Mouse (Mus musculus) cerebellum, adult 9-11 months (tissue): ENCODE data around the gene Fnbp1.

Experiments used
- DNase-seq: peaks from one replicate; pipeline ENCODE4 v3.0.0; 2022

The Fnbp1 gene

GRCm38 (mm10) chr2:31147054-31147453 is 5.2 kb upstream of the Fnbp1 start:
- no peak for DNase-seq

- DNase-seq, result no peak
Measured at GRCm38 (mm10) chr2:31144901-31145300, 3.1 kb upstream of the Fnbp1 start.

GRCm38 (mm10) chr2:31143768-31144695 is 2.2 kb upstream of the Fnbp1 start:
- DNase-seq, result no peak

GRCm38 (mm10) chr2:31143326-31143725 is 1.5 kb upstream of the Fnbp1 start:
- DNase-seq, result no peak

GRCm38 (mm10) chr2:31142505-31142904 is 697 bp upstream of the Fnbp1 start:
- no peak for DNase-seq

- peak; percentile 78 for DNase-seq
Measured at GRCm38 (mm10) chr2:31141074-31141866, 538 bp downstream of the Fnbp1 start.

- no peak for DNase-seq
Measured at GRCm38 (mm10) chr2:31140772-31141073, 1.1 kb downstream of the Fnbp1 start.

GRCm38 (mm10) chr2:31139991-31140771 is 1.6 kb downstream of the Fnbp1 start:
- peak; percentile 34 for DNase-seq

- DNase-seq, result peak; percentile 54
Measured at GRCm38 (mm10) chr2:31139174-31139632, 2.6 kb downstream of the Fnbp1 start.

GRCm38 (mm10) chr2:31137018-31137590 is 4.7 kb downstream of the Fnbp1 start:
- peak; percentile 31 for DNase-seq

GRCm38 (mm10) chr2:31136338-31136737 is 5.5 kb downstream of the Fnbp1 start:
- peak; percentile 21 for DNase-seq

GRCm38 (mm10) chr2:31135512-31135931 is 6.3 kb downstream of the Fnbp1 start:
- peak; percentile 59 for DNase-seq

GRCm38 (mm10) chr2:31133981-31134380 is 7.8 kb downstream of the Fnbp1 start:
- DNase-seq, result peak; percentile 23

- peak; percentile 70 for DNase-seq
Measured at GRCm38 (mm10) chr2:31132682-31133081, 9.1 kb downstream of the Fnbp1 start.

- DNase-seq, result no peak
Measured at GRCm38 (mm10) chr2:31130815-31131299, 11.0 kb downstream of the Fnbp1 start.

GRCm38 (mm10) chr2:31129742-31130518 is 11.9 kb downstream of the Fnbp1 start:
- DNase-seq, result no peak

GRCm38 (mm10) chr2:31127899-31128298 is 13.9 kb downstream of the Fnbp1 start:
- DNase-seq, result no peak

- no peak for DNase-seq
Measured at GRCm38 (mm10) chr2:31127219-31127618, 14.6 kb downstream of the Fnbp1 start.

- DNase-seq, result no peak
Measured at GRCm38 (mm10) chr2:31126048-31126447, 15.8 kb downstream of the Fnbp1 start.

GRCm38 (mm10) chr2:31125156-31125555 is 16.7 kb downstream of the Fnbp1 start:
- no peak for DNase-seq

- DNase-seq, result no peak
Measured at GRCm38 (mm10) chr2:31124694-31125093, 17.1 kb downstream of the Fnbp1 start.

- no peak for DNase-seq
Measured at GRCm38 (mm10) chr2:31123493-31123892, 18.3 kb downstream of the Fnbp1 start.
